Mouse (Mus musculus): ENCODE results near the gene Abtb2. TPM values are rescaled to one million over a fixed set of nuclear protein-coding genes. Genes with fewer than 3 reads are reported as not detected.

The Abtb2 gene
- polyA plus RNA-seq, 1 experiment from 2014 or later: 15.9 TPM

DNA sequence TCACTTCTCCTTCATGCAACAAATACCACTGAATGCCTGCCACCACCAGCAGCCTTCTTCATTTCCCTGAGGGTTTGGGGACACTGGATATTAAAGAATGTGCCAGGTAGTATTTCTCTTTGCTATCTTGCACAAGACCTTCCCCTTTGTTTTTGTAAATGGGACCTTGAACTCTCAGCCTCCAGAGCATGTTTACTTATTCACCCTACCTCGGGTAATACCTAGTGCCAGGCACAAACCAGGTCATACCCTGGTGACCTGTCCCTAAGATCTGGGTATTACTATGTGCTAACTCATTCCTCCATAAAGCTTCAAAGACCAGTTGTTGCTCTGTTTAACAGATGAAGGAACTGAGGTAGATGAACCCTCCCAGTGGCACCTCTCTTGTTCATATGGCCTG lies 35.0 kb downstream of the Abtb2 start:
- no peaks in the 10 kb centered on the region for H3K36me3 ChIP-seq (ENCODE audit: control insufficient read depth, insufficient read depth, low read length)
- no peak overlapping the region for H3K27ac ChIP-seq (ENCODE audit: low read depth, low read length)
- H3K4me3 ChIP-seq (ENCODE audit: low read depth, low read length): no peak overlapping the region
- H3K9ac ChIP-seq (ENCODE audit: low read length): no peak overlapping the region
- no peak overlapping the region for H3K4me2 ChIP-seq (ENCODE audit: low read depth, low read length, severe bottlenecking)
- ATAC-seq (replicated peaks; ENCODE audit: low FRiP score) (no peak), DNase-seq (ENCODE audit: low spot score) (no peak)
- H3K27me3 ChIP-seq (ENCODE audit: control insufficient read depth, insufficient read depth, low read length): no peaks in the 10 kb centered on the region
- 63% methylated on average over 1 of the region's 1 CpGs for WGBS
- H3K4me1 ChIP-seq (replicated peaks; ENCODE audit: control insufficient read depth, insufficient read depth, low read length): peaks cover 10% of the 10 kb centered on the region
- H3K9me3 ChIP-seq (ENCODE audit: control insufficient read depth, low read length): no peaks in the 10 kb centered on the region

DNA sequence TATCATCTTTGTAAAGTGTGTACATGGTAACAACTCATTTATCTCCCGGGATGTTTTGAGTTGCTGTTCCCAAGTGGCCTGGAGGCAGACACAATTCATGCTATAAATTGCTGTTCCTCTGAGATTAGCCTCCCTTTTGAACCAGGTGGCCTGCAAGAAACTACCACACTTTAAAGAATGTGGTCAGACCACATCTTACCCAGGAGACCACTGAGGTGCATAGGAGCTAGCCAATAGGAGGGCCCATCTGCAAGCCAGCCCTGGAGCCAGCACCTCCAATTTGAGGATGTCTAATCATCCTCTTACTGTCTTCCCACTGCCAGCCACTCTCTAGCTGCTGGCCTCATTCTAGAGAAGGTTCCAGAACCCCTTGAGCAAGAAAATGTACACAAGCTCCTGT lies 35.4 kb downstream of the Abtb2 start:
- Histone ChIP-seq H3K4me3 (ENCODE audit: low read depth, low read length) (no peak overlapping the region), H3K9ac (ENCODE audit: low read length) (no peak overlapping the region), H3K27ac (ENCODE audit: low read depth, low read length) (no peak overlapping the region), H3K4me1 (replicated peaks; ENCODE audit: control insufficient read depth, insufficient read depth, low read length) (peaks cover 10% of the 10 kb centered on the region), H3K36me3 (ENCODE audit: control insufficient read depth, insufficient read depth, low read length) (no peaks in the 10 kb centered on the region), H3K4me2 (ENCODE audit: low read depth, low read length, severe bottlenecking) (no peak overlapping the region), H3K9me3 (ENCODE audit: control insufficient read depth, low read length) (no peaks in the 10 kb centered on the region), H3K27me3 (ENCODE audit: control insufficient read depth, insufficient read depth, low read length) (no peaks in the 10 kb centered on the region)
- ATAC-seq (replicated peaks; ENCODE audit: low FRiP score): no peak
- 86% methylated on average over 1 of the region's 1 CpGs for WGBS
- DNase-seq (ENCODE audit: low spot score): no peak

DNA sequence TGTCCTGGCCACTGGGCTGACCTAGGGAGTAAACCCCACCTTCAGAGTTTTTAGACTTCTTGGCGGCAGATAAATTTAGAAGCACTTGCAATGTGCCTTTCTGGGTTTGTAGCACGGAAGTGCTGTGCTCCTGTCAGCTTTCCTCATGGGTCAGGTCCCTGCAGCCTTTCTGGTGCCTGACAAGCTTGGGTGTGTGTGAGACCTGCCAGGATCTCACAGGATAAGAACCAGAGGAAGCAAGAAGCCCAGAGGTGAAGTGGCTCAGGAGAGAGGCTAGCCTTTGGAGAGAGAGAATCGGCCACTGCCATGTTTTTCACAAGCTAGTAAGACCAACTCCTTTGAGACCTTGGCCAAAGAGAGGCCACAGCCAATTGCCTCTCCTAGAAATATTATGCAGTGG lies 37.1 kb downstream of the Abtb2 start:
- ATAC-seq (replicated peaks; ENCODE audit: low FRiP score): no peak
- 96% methylated on average over 3 of the region's 3 CpGs for WGBS
- no peak overlapping the region for H3K27ac ChIP-seq (ENCODE audit: low read depth, low read length)

DNA sequence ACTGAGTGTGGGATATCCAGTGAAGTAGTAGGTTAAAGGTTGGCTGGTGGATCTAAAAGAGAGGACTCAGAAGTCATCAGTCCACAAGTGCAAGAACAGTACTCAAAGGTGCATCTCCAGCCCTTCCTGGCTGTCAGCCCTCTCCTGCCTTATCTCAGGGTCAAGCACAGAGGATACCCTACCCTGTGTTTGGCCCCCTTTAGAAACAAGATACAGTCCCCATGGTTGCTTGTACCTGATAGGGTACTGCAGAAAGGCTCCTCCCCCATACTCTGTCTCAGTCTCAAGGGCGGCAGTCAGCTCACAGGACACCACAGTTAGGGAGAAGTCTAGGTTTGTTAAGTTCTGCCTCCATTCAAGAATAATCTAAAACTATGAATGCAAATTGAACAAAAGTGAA lies 37.8 kb downstream of the Abtb2 start:
- Histone ChIP-seq H3K9me3 (ENCODE audit: control insufficient read depth, low read length) (no peaks in the 10 kb centered on the region), H3K4me2 (ENCODE audit: low read depth, low read length, severe bottlenecking) (no peak overlapping the region), H3K27me3 (ENCODE audit: control insufficient read depth, insufficient read depth, low read length) (no peaks in the 10 kb centered on the region), H3K27ac (ENCODE audit: low read depth, low read length) (no peak overlapping the region), H3K36me3 (ENCODE audit: control insufficient read depth, insufficient read depth, low read length) (no peaks in the 10 kb centered on the region), H3K4me3 (ENCODE audit: low read depth, low read length) (no peak overlapping the region), H3K4me1 (replicated peaks; ENCODE audit: control insufficient read depth, insufficient read depth, low read length) (peaks cover 10% of the 10 kb centered on the region), H3K9ac (ENCODE audit: low read length) (no peak overlapping the region)
- DNase-seq (ENCODE audit: low spot score): no peak
- WGBS: 53% methylated on average over 1 of the region's 1 CpGs
- ATAC-seq (replicated peaks; ENCODE audit: low FRiP score): no peak

More for the DNA sequence above, 37.1 kb downstream of the Abtb2 start:
- H3K4me1 ChIP-seq (replicated peaks; ENCODE audit: control insufficient read depth, insufficient read depth, low read length): peaks cover 10% of the 10 kb centered on the region
- H3K27me3 ChIP-seq (ENCODE audit: control insufficient read depth, insufficient read depth, low read length): no peaks in the 10 kb centered on the region
- DNase-seq (ENCODE audit: low spot score): no peak
- H3K9me3 ChIP-seq (ENCODE audit: control insufficient read depth, low read length): no peaks in the 10 kb centered on the region
- no peaks in the 10 kb centered on the region for H3K36me3 ChIP-seq (ENCODE audit: control insufficient read depth, insufficient read depth, low read length)
- H3K4me2 ChIP-seq (ENCODE audit: low read depth, low read length, severe bottlenecking): no peak overlapping the region
- no peak overlapping the region for H3K9ac ChIP-seq (ENCODE audit: low read length)
- H3K4me3 ChIP-seq (ENCODE audit: low read depth, low read length): no peak overlapping the region

DNA sequence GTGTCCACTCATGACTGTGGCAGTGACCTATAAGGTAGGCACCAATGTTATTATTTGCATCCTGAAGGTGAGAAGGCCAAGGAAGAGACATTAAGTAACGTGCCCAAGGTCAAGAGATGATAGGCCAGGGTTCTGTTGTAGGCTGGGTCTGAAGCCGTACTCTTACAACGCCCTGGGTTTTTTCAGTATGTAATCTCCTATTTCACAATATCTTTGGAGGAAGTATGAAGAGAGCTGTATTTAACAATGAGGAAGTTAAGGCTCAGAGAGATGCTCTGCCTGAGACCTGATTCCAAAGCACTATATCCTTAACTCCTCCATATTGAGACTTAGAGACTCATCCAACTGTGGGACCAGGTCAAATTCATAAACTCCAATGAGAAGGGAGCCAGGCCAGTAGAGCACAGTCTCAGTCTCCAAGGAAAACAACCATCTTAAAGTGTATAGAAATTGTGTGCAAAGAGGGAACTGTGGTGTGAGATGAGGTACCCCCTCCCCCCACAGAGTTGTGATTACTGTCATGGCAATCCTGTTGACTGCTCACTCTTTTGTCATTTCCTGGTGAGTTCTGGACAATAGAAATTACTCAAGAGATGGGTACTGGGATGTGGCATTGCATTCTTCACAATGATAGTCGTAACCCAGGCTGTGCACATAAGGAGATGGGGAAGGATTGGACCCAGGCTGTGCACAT lies 39.8 kb downstream of the Abtb2 start:
- H3K27me3 ChIP-seq (ENCODE audit: control insufficient read depth, insufficient read depth, low read length): no peaks in the 10 kb centered on the region
- no peak overlapping the region for H3K9ac ChIP-seq (ENCODE audit: low read length)
- no peaks in the 10 kb centered on the region for H3K36me3 ChIP-seq (ENCODE audit: control insufficient read depth, insufficient read depth, low read length)
- H3K27ac ChIP-seq (ENCODE audit: low read depth, low read length): no peak overlapping the region
- H3K4me2 ChIP-seq (ENCODE audit: low read depth, low read length, severe bottlenecking): no peak overlapping the region
- WGBS: 97% methylated on average over 4 of the region's 4 CpGs
- DNase-seq (ENCODE audit: low spot score): no peak
- H3K9me3 ChIP-seq (ENCODE audit: control insufficient read depth, low read length): no peaks in the 10 kb centered on the region
- ATAC-seq (replicated peaks; ENCODE audit: low FRiP score): no peak
- H3K4me3 ChIP-seq (ENCODE audit: low read depth, low read length): no peak overlapping the region
- 0 out of 2 replicates have a peak, but pooled peaks cover 3% of the 10 kb centered on the region for H3K4me1 ChIP-seq (replicated peaks; ENCODE audit: control insufficient read depth, insufficient read depth, low read length)

DNA sequence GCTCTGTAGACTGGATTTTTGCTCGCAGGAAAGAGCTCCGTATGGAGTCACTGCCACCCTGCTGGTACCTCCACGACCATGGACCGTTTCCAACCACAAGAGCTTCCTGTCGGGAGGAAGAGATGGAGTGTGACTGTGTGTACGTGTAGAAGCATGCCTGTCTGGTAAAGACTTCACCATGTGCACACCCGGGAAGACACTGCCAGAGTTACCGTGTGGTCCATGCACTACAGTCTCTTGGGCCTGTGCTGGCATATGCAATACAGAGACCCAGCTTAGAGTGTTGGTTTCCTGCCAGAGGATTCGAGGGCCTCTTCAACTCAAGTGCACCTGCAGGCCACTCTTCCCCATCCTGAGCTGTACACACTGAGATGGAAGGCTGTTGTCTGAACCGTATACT lies 41.8 kb downstream of the Abtb2 start:
- Histone ChIP-seq H3K27ac (ENCODE audit: low read depth, low read length) (no peak overlapping the region), H3K4me2 (ENCODE audit: low read depth, low read length, severe bottlenecking) (no peak overlapping the region), H3K27me3 (ENCODE audit: control insufficient read depth, insufficient read depth, low read length) (no peaks in the 10 kb centered on the region), H3K9me3 (ENCODE audit: control insufficient read depth, low read length) (no peaks in the 10 kb centered on the region), H3K4me1 (replicated peaks; ENCODE audit: control insufficient read depth, insufficient read depth, low read length) (0 out of 2 replicates have a peak, but pooled peaks cover 3% of the 10 kb centered on the region), H3K36me3 (ENCODE audit: control insufficient read depth, insufficient read depth, low read length) (no peaks in the 10 kb centered on the region), H3K9ac (ENCODE audit: low read length) (no peak overlapping the region), H3K4me3 (ENCODE audit: low read depth, low read length) (no peak overlapping the region)
- ATAC-seq (replicated peaks; ENCODE audit: low FRiP score) (no peak), DNase-seq (ENCODE audit: low spot score) (no peak)
- 87% methylated on average over 10 of the region's 10 CpGs for WGBS

DNA sequence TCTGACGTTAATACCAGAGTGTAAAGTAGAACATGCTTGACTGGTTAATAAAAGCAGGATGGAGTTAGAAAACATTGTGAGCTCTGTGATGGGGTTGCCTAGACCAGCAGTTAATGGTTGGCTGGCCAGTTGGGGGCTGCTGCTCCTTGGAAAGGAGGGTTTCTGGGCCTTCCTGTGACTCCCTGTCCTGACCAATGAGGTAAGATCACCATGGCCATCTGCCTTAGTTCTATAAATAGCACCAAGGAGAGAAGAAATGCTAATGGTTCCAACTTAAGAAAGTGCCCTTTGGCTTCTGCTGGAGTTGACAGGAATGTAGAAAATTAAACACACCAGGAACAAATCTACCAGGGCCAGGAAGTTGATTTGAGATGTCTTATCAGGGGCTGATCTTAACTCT lies 42.8 kb downstream of the Abtb2 start:
- Histone ChIP-seq H3K9ac (ENCODE audit: low read length) (no peak overlapping the region), H3K4me2 (ENCODE audit: low read depth, low read length, severe bottlenecking) (no peak overlapping the region), H3K4me1 (replicated peaks; ENCODE audit: control insufficient read depth, insufficient read depth, low read length) (0 out of 2 replicates have a peak, but pooled peaks cover 3% of the 10 kb centered on the region), H3K27ac (ENCODE audit: low read depth, low read length) (no peak overlapping the region), H3K4me3 (ENCODE audit: low read depth, low read length) (no peak overlapping the region), H3K27me3 (ENCODE audit: control insufficient read depth, insufficient read depth, low read length) (no peaks in the 10 kb centered on the region), H3K36me3 (ENCODE audit: control insufficient read depth, insufficient read depth, low read length) (no peaks in the 10 kb centered on the region), H3K9me3 (ENCODE audit: control insufficient read depth, low read length) (no peaks in the 10 kb centered on the region)
- 47% methylated on average over 1 of the region's 1 CpGs for whole genome bisulfite sequencing
- ATAC-seq (replicated peaks; ENCODE audit: low FRiP score) (no peak), DNase-seq (ENCODE audit: low spot score) (no peak)

DNA sequence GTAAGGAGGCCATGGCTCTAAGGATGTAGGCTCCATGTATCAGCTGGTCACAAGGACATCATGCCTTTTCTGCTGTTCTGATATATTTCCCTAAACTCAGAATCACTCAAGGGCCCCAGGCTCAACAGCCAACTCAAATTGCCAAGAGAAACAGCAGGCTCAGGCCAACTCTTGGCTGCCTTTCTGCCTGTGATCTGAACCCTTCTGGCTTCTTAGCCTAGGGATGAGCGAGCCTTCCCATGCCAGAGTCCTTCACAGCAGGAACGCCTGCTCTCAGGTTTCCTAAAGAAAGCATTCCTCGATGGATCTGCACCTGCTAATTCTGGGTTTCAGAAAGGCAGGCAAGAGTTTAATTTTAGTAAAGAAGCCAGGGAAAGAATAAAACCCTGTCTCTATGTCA lies 43.4 kb downstream of the Abtb2 start:
- Histone ChIP-seq H3K27me3 (ENCODE audit: control insufficient read depth, insufficient read depth, low read length) (no peaks in the 10 kb centered on the region), H3K4me2 (ENCODE audit: low read depth, low read length, severe bottlenecking) (no peak overlapping the region), H3K4me3 (ENCODE audit: low read depth, low read length) (no peak overlapping the region), H3K36me3 (ENCODE audit: control insufficient read depth, insufficient read depth, low read length) (no peaks in the 10 kb centered on the region), H3K9ac (ENCODE audit: low read length) (no peak overlapping the region), H3K4me1 (replicated peaks; ENCODE audit: control insufficient read depth, insufficient read depth, low read length) (0 out of 2 replicates have a peak, but pooled peaks cover 3% of the 10 kb centered on the region), H3K27ac (ENCODE audit: low read depth, low read length) (no peak overlapping the region), H3K9me3 (ENCODE audit: control insufficient read depth, low read length) (no peaks in the 10 kb centered on the region)
- ATAC-seq (replicated peaks; ENCODE audit: low FRiP score) (no peak), DNase-seq (ENCODE audit: low spot score) (no peak)
- WGBS: 30% methylated on average over 3 of the region's 3 CpGs

Measured in forebrain, embryonic 11.5 days (tissue).